21 mouse cellular contexts compared by ENCODE assay signal in genomic region chr13:84953161-84953560, GRCm38 (mm10).
"Had no signal": no experiment of that assay in that cellular context is flagged by ENCODE, and none has a peak within 500 bp of the region (broad histone marks: within the 10 kb centered on the region; RNA-seq: fewer than 3 reads in every experiment).

No protein-coding gene starts in this region.

- H3K4me2 ChIP-seq: limb, embryonic 13.5 days; liver, embryonic 12.5 days; liver, embryonic 15.5 days; lung, embryonic 15.5 days; midbrain, embryonic 13.5 days; neural tube, embryonic 13.5 days had no signal

- H3K27me3 ChIP-seq: limb, embryonic 13.5 days; liver, embryonic 12.5 days; liver, embryonic 15.5 days; lung, embryonic 15.5 days; megakaryocyte, embryonic 14.5 days; midbrain, embryonic 13.5 days; neural tube, embryonic 13.5 days had no signal

- H3K36me3 ChIP-seq: limb, embryonic 10.5 days; limb, embryonic 13.5 days; liver, embryonic 12.5 days; liver, embryonic 15.5 days; lung, embryonic 15.5 days; midbrain, embryonic 10.5 days; midbrain, embryonic 13.5 days; neural tube, embryonic 13.5 days had no signal

- H3K4me1 ChIP-seq: limb, embryonic 10.5 days; limb, embryonic 13.5 days; liver, embryonic 12.5 days; liver, embryonic 15.5 days; lung, embryonic 15.5 days; megakaryocyte, embryonic 14.5 days; midbrain, embryonic 10.5 days; midbrain, embryonic 13.5 days; neural tube, embryonic 13.5 days had no signal

- H3K4me3 ChIP-seq: limb, embryonic 10.5 days; limb, embryonic 13.5 days; liver, embryonic 12.5 days; liver, embryonic 15.5 days; lung, embryonic 15.5 days; megakaryocyte, embryonic 14.5 days; midbrain, embryonic 10.5 days; midbrain, embryonic 13.5 days; myocyte; neural tube, embryonic 13.5 days had no signal

- H3K9me3 ChIP-seq: limb, embryonic 10.5 days; limb, embryonic 13.5 days; liver, embryonic 12.5 days; liver, embryonic 15.5 days; lung, embryonic 15.5 days; megakaryocyte, embryonic 14.5 days; midbrain, embryonic 10.5 days; midbrain, embryonic 13.5 days; neural tube, embryonic 13.5 days had no signal

- DNase-seq: kidney, adult 2 months; kidney, postnatal 25 days; liver; lung, adult 18-20 months; lung, postnatal 10 days; lung, postnatal 36 days; retina, postnatal 1 day; thymus, adult 18-20 months; thymus, postnatal 36 days had no signal

- ATAC-seq: liver, embryonic 12.5 days; midbrain, embryonic 13.5 days; midbrain, embryonic 16.5 days had no signal

- H3K27ac ChIP-seq: kidney, postnatal 0 days; limb, embryonic 10.5 days; limb, embryonic 13.5 days; liver, embryonic 12.5 days; liver, embryonic 15.5 days; lung, embryonic 15.5 days; midbrain, embryonic 10.5 days; midbrain, embryonic 13.5 days; neural tube, embryonic 13.5 days had no signal

- H3K9ac ChIP-seq: limb, embryonic 13.5 days; liver, embryonic 12.5 days; liver, embryonic 15.5 days; lung, embryonic 15.5 days; midbrain, embryonic 13.5 days; neural tube, embryonic 13.5 days had no signal
